Mouse (Mus musculus) retina, postnatal 1 day (tissue): ENCODE data around the gene Slc28a1.

ENCODE experiments used
- DNase-seq: peaks from one replicate; pipeline ENCODE4 v3.0.0-alpha.2; 2012

The Slc28a1 gene

GRCm38 (mm10) chr7:81114555-81114954 lies at the start of gene Slc28a1:
TSS of gene Slc28a1 (plus strand) at chr7:81114799.
- DNase-seq, result no peak

GRCm38 (mm10) chr7:81066714-81067113 lies 47.9 kb upstream of the Slc28a1 start:
- no peak for DNase-seq

- DNase-seq, result no peak
Measured at GRCm38 (mm10) chr7:81072463-81072862, 42.1 kb upstream of the Slc28a1 start.

GRCm38 (mm10) chr7:81073273-81073672 lies 41.3 kb upstream of the Slc28a1 start:
- no peak for DNase-seq

- DNase-seq, result no peak
Measured at GRCm38 (mm10) chr7:81074546-81074945, 40.1 kb upstream of the Slc28a1 start.

GRCm38 (mm10) chr7:81075299-81075698 lies 39.3 kb upstream of the Slc28a1 start:
- DNase-seq, result no peak

- DNase-seq, result no peak
Measured at GRCm38 (mm10) chr7:81075732-81076131, 38.9 kb upstream of the Slc28a1 start.

- no peak for DNase-seq
Measured at GRCm38 (mm10) chr7:81077009-81077408, 37.6 kb upstream of the Slc28a1 start.

GRCm38 (mm10) chr7:81078740-81079139 lies 35.9 kb upstream of the Slc28a1 start:
- DNase-seq, result no peak

GRCm38 (mm10) chr7:81093420-81093965 lies 21.1 kb upstream of the Slc28a1 start:
- DNase-seq, result peak; percentile 15

GRCm38 (mm10) chr7:81094104-81094757 lies 20.4 kb upstream of the Slc28a1 start:
- DNase-seq, result no peak

GRCm38 (mm10) chr7:81100341-81100740 lies 14.3 kb upstream of the Slc28a1 start:
- no peak for DNase-seq

GRCm38 (mm10) chr7:81102854-81103253 lies 11.7 kb upstream of the Slc28a1 start:
- DNase-seq, result no peak

- peak; percentile 15 for DNase-seq
Measured at GRCm38 (mm10) chr7:81105525-81105924, 9.1 kb upstream of the Slc28a1 start.

GRCm38 (mm10) chr7:81108226-81108625 lies 6.4 kb upstream of the Slc28a1 start:
- no peak for DNase-seq

GRCm38 (mm10) chr7:81109717-81110651 lies 4.6 kb upstream of the Slc28a1 start:
- DNase-seq, result peak; percentile 31

- no peak for DNase-seq
Measured at GRCm38 (mm10) chr7:81110791-81111190, 3.8 kb upstream of the Slc28a1 start.

GRCm38 (mm10) chr7:81111729-81112128 lies 2.9 kb upstream of the Slc28a1 start:
- DNase-seq, result no peak

GRCm38 (mm10) chr7:81112686-81113360 lies 1.8 kb upstream of the Slc28a1 start:
- no peak for DNase-seq

GRCm38 (mm10) chr7:81121099-81121498 lies 6.5 kb downstream of the Slc28a1 start:
- no peak for DNase-seq

GRCm38 (mm10) chr7:81122808-81123207 lies 8.2 kb downstream of the Slc28a1 start:
- DNase-seq, result no peak

GRCm38 (mm10) chr7:81123553-81123952 lies 9.0 kb downstream of the Slc28a1 start:
- no peak for DNase-seq

- DNase-seq, result no peak
Measured at GRCm38 (mm10) chr7:81124773-81125172, 10.2 kb downstream of the Slc28a1 start.
